8 mouse cellular contexts compared by ENCODE assay signal in genomic region chr1:34237211-34237610, GRCm38 (mm10).
DNase-seq lines count a peak whose midpoint lies in the region; ATAC-seq and TF ChIP-seq lines count a peak whose summit lies in the region.

No protein-coding gene starts in this region.

- no peaks in the 10 kb centered on the region for H3K9me3 ChIP-seq in heart, embryonic 14.5 days (ENCODE audit: control insufficient read depth, low read length)
- H3K9me3 ChIP-seq in hindbrain, embryonic 10.5 days: no peaks in the 10 kb centered on the region

- TF ChIP-seq CTCF in thymus, adult 2 months (IDR thresholded peaks at IDR 0.05; ENCODE audit: borderline replicate concordance, control insufficient read depth, extremely low read depth, insufficient read depth, low read length, poor library complexity): no peak

- H3K36me3 ChIP-seq in heart, embryonic 14.5 days (ENCODE audit: control insufficient read depth, insufficient read depth, low read length): peaks cover 7% of the 10 kb centered on the region; the same call in 1 of the 2 replicates
- 0 out of 2 replicates have a peak, but pooled peaks cover 5% of the 10 kb centered on the region for H3K36me3 ChIP-seq in hindbrain, embryonic 10.5 days
- no peaks in the 10 kb centered on the region for H3K36me3 ChIP-seq in thymus, adult 2 months (ENCODE audit: control insufficient read depth, insufficient read depth, low read length)

- DNase-seq in heart, postnatal 4 days: no peak
- peak; percentile 23 for DNase-seq in c-Kit-positive CD71-positive TER-119-positive erythroid progenitor cells, embryonic 14.5 days (ENCODE audit: low spot score)
- DNase-seq in hindbrain, embryonic 10.5 days (ENCODE audit: low spot score): peak; percentile 15
- DNase-seq in frontal cortex, postnatal 36 days (ENCODE audit: low spot score in 2 of 2): no peak
- DNase-seq in thymus, postnatal 4 days: no peak
- no peak for DNase-seq in thymus, adult 2 months

- peak overlapping the region; percentile 95 for H3K4me2 ChIP-seq in heart, embryonic 14.5 days (ENCODE audit: low read length)

- H3K27ac ChIP-seq in heart, embryonic 14.5 days (replicated peaks in 1 of 2; ENCODE audit: control insufficient read depth in 1 of 2, insufficient read depth in 1 of 2, low read depth in 2 of 2, low read length in 2 of 2): no peak overlapping the region
- peak overlapping the region; percentile 45; the same call in 1 of the 2 replicates for H3K27ac ChIP-seq in hindbrain, embryonic 10.5 days
- no peak overlapping the region for H3K27ac ChIP-seq in thymus, adult 2 months (ENCODE audit: control insufficient read depth, insufficient read depth, low read length)

- no peak for TF ChIP-seq POLR2A in thymus, adult 2 months (IDR thresholded peaks at IDR 0.05; ENCODE audit: control insufficient read depth, extremely low read depth, insufficient read depth, low read length, poor library complexity)

- ATAC-seq in heart, embryonic 14.5 days (ENCODE audit: insufficient number of reproducible peaks, insufficient read depth, low FRiP score, low read depth): no peak
- peak; percentile 27; the same call in 1 of the 2 replicates for ATAC-seq in megakaryocyte-erythroid progenitor cell, adult 5-6 weeks (replicated peaks; ENCODE audit: low FRiP score, low TSS enrichment, poor library complexity, severe bottlenecking)

- no peaks in the 10 kb centered on the region for H3K27me3 ChIP-seq in heart, embryonic 14.5 days (ENCODE audit: control insufficient read depth, insufficient read depth, low read length)
- peaks cover 3% of the 10 kb centered on the region; the same call in 1 of the 2 replicates for H3K27me3 ChIP-seq in hindbrain, embryonic 10.5 days (ENCODE audit: insufficient read depth, poor library complexity, severe bottlenecking)
- H3K27me3 ChIP-seq in thymus, adult 2 months (ENCODE audit: control insufficient read depth, insufficient read depth, low read length): no peaks in the 10 kb centered on the region

- 36% methylated on average over 14 of the region's 14 CpGs for WGBS in heart, embryonic 14.5 days
- 35% methylated on average over 14 of the region's 14 CpGs for WGBS in hindbrain, embryonic 10.5 days
- WGBS in thymus, adult 2 months: 69% methylated on average over 14 of the region's 14 CpGs

- peaks cover 12 to 38% of the 10 kb centered on the region in 2 experiments for H3K4me1 ChIP-seq in heart, embryonic 14.5 days (ENCODE audit: control insufficient read depth in 2 of 2, insufficient read depth in 2 of 2, low read length in 2 of 2)
- peaks cover 51% of the 10 kb centered on the region for H3K4me1 ChIP-seq in hindbrain, embryonic 10.5 days (replicated peaks)
- no peaks in the 10 kb centered on the region for H3K4me1 ChIP-seq in thymus, adult 2 months (replicated peaks; ENCODE audit: control insufficient read depth, insufficient read depth, low read length)

- H3K4me3 ChIP-seq in heart, embryonic 14.5 days (ENCODE audit: control insufficient read depth in 1 of 2, insufficient read depth in 1 of 2, low read depth in 1 of 2, low read length in 2 of 2): peak overlapping the region; percentile 18 to 61
- H3K4me3 ChIP-seq in hindbrain, embryonic 10.5 days: peak overlapping the region; percentile 51
- no peak overlapping the region for H3K4me3 ChIP-seq in thymus, adult 2 months (ENCODE audit: control insufficient read depth, insufficient read depth, low read length)

- peak overlapping the region; percentile 77 for H3K9ac ChIP-seq in heart, embryonic 14.5 days (ENCODE audit: low read length)

Comparison
In these comparisons a context has a peak if more than half of its experiments do, and no peak if none do; other contexts are left out.
1. DNase-seq: peak in c-Kit-positive CD71-positive TER-119-positive erythroid progenitor cells, embryonic 14.5 days (single experiment) and hindbrain, embryonic 10.5 days (single experiment); none in heart, postnatal 4 days (single experiment), frontal cortex, postnatal 36 days (0 of 2), thymus, postnatal 4 days (single experiment) and thymus, adult 2 months (single experiment).